Mouse (Mus musculus): ENCODE data around the gene Rbm39.

DNA sequence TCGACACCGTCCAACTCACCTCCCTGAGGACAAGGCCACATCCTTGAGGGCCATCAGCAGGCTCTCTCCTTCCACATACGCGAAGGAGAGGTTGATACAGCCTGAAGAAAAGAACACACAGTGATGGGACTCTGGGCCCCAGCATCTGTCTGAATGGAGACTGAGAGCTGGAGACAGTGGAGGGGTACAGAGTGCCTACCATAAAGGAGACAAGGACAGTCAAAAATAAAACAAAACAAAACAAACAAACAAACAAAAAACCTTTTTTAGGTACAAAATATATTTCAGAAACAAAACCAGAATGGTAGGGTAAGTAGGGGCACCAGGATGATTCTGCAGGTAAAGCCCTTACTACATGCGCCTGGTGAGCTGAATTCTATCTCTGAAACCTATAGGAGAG lies 53.0 kb downstream of the Rbm39 start, which contains the start of gene Gm28036:
- TF ChIP-seq MAX (IDR thresholded peaks at IDR 0.05) (no peak), CTCF (IDR thresholded peaks at IDR 0.05; ENCODE audit: control insufficient read depth, insufficient read depth, insufficient read length) (no peak), MYOD1 (IDR thresholded peaks at IDR 0.05; ENCODE audit: control insufficient read depth, insufficient read length, low read depth) (no peak), CEBPB (IDR thresholded peaks at IDR 0.05; ENCODE audit: low read depth) (no peak), USF1 (IDR thresholded peaks at IDR 0.05; ENCODE audit: low read depth) (no peak), MYOG (IDR thresholded peaks at IDR 0.05; ENCODE audit: control insufficient read depth, extremely low read depth, insufficient read length) (no peak)
